Mouse (Mus musculus) c-Kit-positive CD71-positive TER-119-negative erythroid progenitor cells, embryonic 14.5 days (primary cell): ENCODE measurements at regions not wholly inside any gene's neighbourhood (a gene's known extent, or its start where the extent isn't known, plus 50 kb on each side); places are given as distances from the start of the nearest gene placed in this dataset.

Experiments used
- DNase-seq: peaks from one replicate; pipeline ENCODE4 v3.0.0-alpha.2; 2013; ENCODE audit warnings: low read depth

GRCm38 (mm10) chr9:116281654-116282053 is 106.5 kb upstream of the Tgfbr2 start:
- DNase-seq = no peak

GRCm38 (mm10) chr9:116280146-116280545 is 105.0 kb upstream of the Tgfbr2 start:
- no peak for DNase-seq

- DNase-seq = no peak
Observed at GRCm38 (mm10) chr9:116278862-116279261, 103.7 kb upstream of the Tgfbr2 start.

GRCm38 (mm10) chr9:116277736-116278135 is 102.6 kb upstream of the Tgfbr2 start:
- no peak for DNase-seq

GRCm38 (mm10) chr9:116276141-116276540 is 101.0 kb upstream of the Tgfbr2 start:
- no peak for DNase-seq

GRCm38 (mm10) chr9:116272446-116272845 is 97.3 kb upstream of the Tgfbr2 start:
- DNase-seq = no peak

GRCm38 (mm10) chr9:116270417-116270828 is 95.3 kb upstream of the Tgfbr2 start:
- no peak for DNase-seq

- DNase-seq = no peak
Observed at GRCm38 (mm10) chr9:116267411-116267810, 92.3 kb upstream of the Tgfbr2 start.

GRCm38 (mm10) chr9:116263833-116264232 is 88.7 kb upstream of the Tgfbr2 start:
- no peak for DNase-seq

- DNase-seq = no peak
Observed at GRCm38 (mm10) chr9:116259569-116259968, 84.4 kb upstream of the Tgfbr2 start.

- DNase-seq = no peak
Observed at GRCm38 (mm10) chr9:116253546-116253945, 78.4 kb upstream of the Tgfbr2 start.

- DNase-seq = no peak
Observed at GRCm38 (mm10) chr9:116252788-116253187, 77.6 kb upstream of the Tgfbr2 start.

GRCm38 (mm10) chr9:116249791-116250190 is 74.6 kb upstream of the Tgfbr2 start:
- DNase-seq = no peak

- no peak for DNase-seq
Observed at GRCm38 (mm10) chr9:116245136-116245535, 70.0 kb upstream of the Tgfbr2 start.

- DNase-seq = no peak
Observed at GRCm38 (mm10) chr9:116244619-116244899, 69.4 kb upstream of the Tgfbr2 start.

GRCm38 (mm10) chr9:116243775-116244618 is 68.8 kb upstream of the Tgfbr2 start:
- no peak for DNase-seq

- DNase-seq = no peak
Observed at GRCm38 (mm10) chr9:116241933-116242526, 66.9 kb upstream of the Tgfbr2 start.

GRCm38 (mm10) chr9:116241290-116241689 is 66.1 kb upstream of the Tgfbr2 start:
- no peak for DNase-seq

GRCm38 (mm10) chr9:116236836-116237235 is 61.7 kb upstream of the Tgfbr2 start:
- no peak for DNase-seq

GRCm38 (mm10) chr9:116234170-116234569 is 59.0 kb upstream of the Tgfbr2 start:
- DNase-seq = no peak

GRCm38 (mm10) chr9:116232386-116232785 is 57.2 kb upstream of the Tgfbr2 start:
- no peak for DNase-seq

GRCm38 (mm10) chr9:116231351-116232311 is 56.5 kb upstream of the Tgfbr2 start:
- no peak for DNase-seq

GRCm38 (mm10) chr9:116230346-116230745 is 55.2 kb upstream of the Tgfbr2 start:
- no peak for DNase-seq
